Mouse (Mus musculus): ENCODE measurements around the gene Ccdc183. TPM values are rescaled to one million over a fixed set of nuclear protein-coding genes. Genes with fewer than 3 reads are reported as not detected.
A peak's percentile ranks its signal among the peaks of the same experiment; 100 is the strongest.

The Ccdc183 gene
- polyA plus RNA-seq, 1 experiment from 2014 or later = 0.18 TPM

DNA sequence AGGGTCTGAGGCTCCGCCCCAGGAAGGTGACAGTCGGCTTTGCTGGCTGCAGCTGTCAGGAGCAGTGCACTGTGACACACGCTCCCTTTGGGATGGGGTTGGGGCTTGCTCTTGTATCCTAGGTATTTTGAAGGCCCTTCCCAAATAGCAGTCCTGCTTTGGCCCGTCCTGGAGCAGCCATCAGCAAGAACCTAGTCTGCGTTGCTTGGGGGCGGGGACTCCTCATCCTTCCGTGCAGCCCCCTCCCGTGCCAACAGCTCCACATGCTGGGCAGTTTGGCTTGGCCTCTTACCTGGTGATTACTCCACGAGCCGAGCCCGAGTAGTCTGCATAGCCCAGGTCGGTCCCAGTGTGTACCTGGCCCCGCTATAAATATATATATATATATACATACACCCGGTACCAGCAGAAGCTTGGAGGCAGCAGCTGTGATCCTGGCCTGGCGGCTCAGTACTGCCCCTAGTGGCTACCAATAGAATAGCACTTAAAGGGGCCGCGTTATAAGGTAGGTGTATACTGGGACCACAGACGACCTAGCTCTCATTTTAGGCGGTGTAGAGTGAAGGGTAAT lies 36.1 kb downstream of the Ccdc183 start, which contains the start of gene Ajm1:
Gene Ajm1 (minus strand): TSS at position 464 of the 571 bp plus-strand sequence.
- 5% methylated on average over 19 of the region's 19 CpGs for WGBS

DNA sequence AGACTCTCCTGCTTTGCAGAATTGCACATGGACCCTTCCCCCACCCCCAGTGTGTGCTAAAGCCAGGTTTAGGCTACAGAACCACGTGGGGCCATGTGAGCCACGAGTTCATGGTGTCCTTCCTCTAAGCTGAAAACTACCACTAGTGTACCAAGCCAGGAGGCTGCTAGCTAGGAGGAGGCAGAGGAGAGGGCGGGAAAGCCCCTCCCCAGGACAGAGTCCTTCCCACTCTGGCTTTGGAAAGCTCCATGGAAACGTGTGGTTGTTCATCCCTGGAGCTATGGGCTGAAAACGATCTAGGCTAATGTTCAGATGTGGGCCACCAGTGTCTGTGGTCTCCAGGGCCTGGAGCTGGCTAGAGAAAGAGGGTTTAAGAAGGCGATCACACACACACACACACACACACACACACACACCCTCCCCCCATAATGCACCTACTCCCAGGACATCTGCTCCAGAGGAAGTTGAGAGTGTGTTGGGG lies 36.8 kb downstream of the Ccdc183 start:
- Histone ChIP-seq H3K4me2 (ENCODE audit: low read depth, low read length) (no peak overlapping the region), H3K27me3 (replicated peaks; ENCODE audit: control insufficient read depth, insufficient read depth, low read length) (peaks cover 49% of the 10 kb centered on the region), H3K27ac (ENCODE audit: low read length) (no peak overlapping the region), H3K9me3 (ENCODE audit: control insufficient read depth, low read length) (0 out of 2 replicates have a peak, but pooled peaks cover 4% of the 10 kb centered on the region), H3K36me3 (ENCODE audit: control insufficient read depth, insufficient read depth, low read length) (0 out of 2 replicates have a peak, but pooled peaks cover 6% of the 10 kb centered on the region), H3K4me3 (ENCODE audit: low read length) (no peak overlapping the region), H3K9ac (ENCODE audit: low read depth, low read length) (peak overlapping the region; percentile 55; the same call in 1 of the 2 replicates), H3K4me1 (ENCODE audit: control insufficient read depth, insufficient read depth, low read length) (peaks cover 68% of the 10 kb centered on the region)
- 44% methylated on average over 6 of the region's 6 CpGs for WGBS
- ATAC-seq = 0 out of 2 replicates have a peak, but pooled peaks have one; percentile 6

More for the DNA sequence above, 36.1 kb downstream of the Ccdc183 start, which contains the start of gene Ajm1:
- peak; percentile 41 for ATAC-seq
- 0 out of 2 replicates have a peak, but pooled peaks cover 4% of the 10 kb centered on the region for H3K9me3 ChIP-seq (ENCODE audit: control insufficient read depth, low read length)
- H3K4me2 ChIP-seq (ENCODE audit: low read depth, low read length) = peak within 1 kb of the TSS; percentile 84
- H3K27ac ChIP-seq (ENCODE audit: low read length) = no peak within 1 kb of the TSS
- H3K27me3 ChIP-seq (replicated peaks; ENCODE audit: control insufficient read depth, insufficient read depth, low read length) = peaks cover 43% of the 10 kb centered on the region
- H3K4me1 ChIP-seq (ENCODE audit: control insufficient read depth, insufficient read depth, low read length) = peaks cover 62% of the 10 kb centered on the region
- 0 out of 2 replicates have a peak, but pooled peaks cover 6% of the 10 kb centered on the region for H3K36me3 ChIP-seq (ENCODE audit: control insufficient read depth, insufficient read depth, low read length)
- H3K4me3 ChIP-seq (ENCODE audit: low read length) = peak within 1 kb of the TSS; percentile 48
- peak within 1 kb of the TSS; percentile 55 for H3K9ac ChIP-seq (ENCODE audit: low read depth, low read length)

DNA sequence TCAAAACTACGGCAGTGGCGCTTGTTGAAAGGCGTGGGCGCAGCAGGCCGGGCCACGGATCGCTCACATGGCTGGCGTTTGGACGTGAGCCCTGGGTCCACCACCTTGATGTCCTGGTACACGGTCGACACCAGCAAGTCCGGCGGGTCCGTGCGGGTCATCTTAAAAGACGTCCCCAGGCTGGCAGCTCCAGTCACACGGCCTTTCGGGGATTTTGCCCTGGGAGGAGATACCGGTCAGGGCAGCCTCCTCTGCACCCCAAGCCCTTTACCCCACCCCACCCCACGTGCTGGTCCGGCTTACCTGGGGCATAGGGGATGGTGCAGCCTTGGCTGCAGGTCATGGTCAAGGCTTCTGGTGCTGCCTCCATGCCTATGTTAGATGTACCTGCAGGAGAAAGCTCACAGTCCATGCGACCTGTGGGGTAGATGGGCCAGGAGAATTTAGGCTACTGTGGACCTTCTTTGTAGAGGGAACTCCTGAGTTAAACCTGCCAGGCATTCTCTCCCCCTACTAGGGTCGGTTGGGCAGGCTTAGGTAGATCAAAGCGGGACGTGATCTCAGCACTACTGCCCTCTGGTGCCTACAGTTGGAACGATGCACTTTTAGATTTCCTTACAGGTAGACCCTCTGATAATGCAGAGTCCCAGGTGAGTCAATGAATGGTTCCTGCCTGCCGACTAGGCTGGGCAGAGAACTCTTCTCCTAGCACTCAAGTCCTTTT lies 37.6 kb downstream of the Ccdc183 start:
- Histone ChIP-seq H3K4me1 (ENCODE audit: control insufficient read depth, insufficient read depth, low read length) (peaks cover 73% of the 10 kb centered on the region), H3K4me3 (ENCODE audit: low read length) (peak overlapping the region; percentile 36), H3K9ac (ENCODE audit: low read depth, low read length) (peak overlapping the region; percentile 54), H3K36me3 (ENCODE audit: control insufficient read depth, insufficient read depth, low read length) (0 out of 2 replicates have a peak, but pooled peaks cover under 1% of the 10 kb centered on the region), H3K27me3 (replicated peaks; ENCODE audit: control insufficient read depth, insufficient read depth, low read length) (peaks cover 49% of the 10 kb centered on the region), H3K4me2 (ENCODE audit: low read depth, low read length) (peak overlapping the region; percentile 62), H3K27ac (ENCODE audit: low read length) (no peak overlapping the region), H3K9me3 (ENCODE audit: control insufficient read depth, low read length) (0 out of 2 replicates have a peak, but pooled peaks cover 4% of the 10 kb centered on the region)
- whole genome bisulfite sequencing = 6% methylated on average over 27 of the region's 27 CpGs
- ATAC-seq = peak; percentile 17

DNA sequence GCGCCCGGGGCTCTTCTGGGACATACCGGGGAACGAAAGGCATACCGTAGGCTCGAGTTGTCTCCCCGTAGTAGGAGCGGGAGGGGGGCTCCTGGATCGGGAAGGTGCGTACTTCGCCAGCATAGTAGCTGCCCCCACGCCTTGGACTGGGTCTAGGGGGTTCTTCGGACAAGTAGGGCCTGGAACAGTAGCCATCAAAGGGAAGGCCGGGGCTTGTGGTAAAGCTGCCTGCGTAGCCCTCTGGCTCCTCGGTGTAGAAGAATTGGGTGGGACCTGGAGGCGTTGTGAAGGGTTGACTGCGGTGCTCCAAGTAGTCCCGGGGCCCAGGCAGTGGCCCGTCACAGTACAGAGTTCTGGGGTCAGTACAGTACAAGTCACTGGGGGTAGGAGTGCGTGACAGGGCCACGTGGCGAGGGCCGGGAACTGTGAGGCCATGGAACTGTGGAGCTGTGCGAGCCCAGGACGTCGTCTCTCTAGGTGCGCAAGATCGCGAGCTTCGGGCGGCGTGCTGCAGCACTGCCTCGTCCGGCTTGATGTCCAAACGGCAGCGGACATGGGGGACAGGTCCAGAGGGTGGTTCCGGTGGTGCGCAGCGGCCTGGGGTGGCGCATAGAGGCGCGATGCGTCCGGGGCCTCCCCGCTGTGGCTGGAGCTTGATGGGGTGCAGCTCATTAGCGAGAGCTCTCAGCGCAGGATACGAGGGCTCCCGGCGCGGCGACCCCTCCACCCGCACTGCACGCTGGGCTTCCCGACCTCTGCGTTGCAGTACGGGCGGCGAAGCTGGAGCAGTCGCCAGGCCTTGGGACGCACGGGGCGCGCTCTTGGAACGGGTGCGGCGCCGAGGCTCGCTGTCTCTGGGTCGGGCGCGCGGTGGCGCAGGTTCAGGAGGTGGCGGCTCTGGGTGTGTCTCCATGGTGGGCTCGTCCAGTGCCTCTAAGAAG lies 38.4 kb downstream of the Ccdc183 start:
- peaks cover 49% of the 10 kb centered on the region for H3K27me3 ChIP-seq (replicated peaks; ENCODE audit: control insufficient read depth, insufficient read depth, low read length)
- H3K4me3 ChIP-seq (ENCODE audit: low read length) = peak overlapping the region; percentile 36
- H3K4me1 ChIP-seq (ENCODE audit: control insufficient read depth, insufficient read depth, low read length) = peaks cover 73% of the 10 kb centered on the region
- peak overlapping the region; percentile 54 for H3K9ac ChIP-seq (ENCODE audit: low read depth, low read length)
- no peak overlapping the region for H3K27ac ChIP-seq (ENCODE audit: low read length)
- ATAC-seq = no peak
- 10% methylated on average over 77 of the region's 77 CpGs for WGBS
- H3K4me2 ChIP-seq (ENCODE audit: low read depth, low read length) = peak overlapping the region; percentile 62
- 0 out of 2 replicates have a peak, but pooled peaks cover 4% of the 10 kb centered on the region for H3K9me3 ChIP-seq (ENCODE audit: control insufficient read depth, low read length)
- H3K36me3 ChIP-seq (ENCODE audit: control insufficient read depth, insufficient read depth, low read length) = no peaks in the 10 kb centered on the region

GRCm38 (mm10) chr2:25577951-25578795 lies 39.3 kb downstream of the Ccdc183 start:
- Histone ChIP-seq H3K9ac (ENCODE audit: low read depth, low read length) (peak overlapping the region; percentile 50), H3K4me2 (ENCODE audit: low read depth, low read length) (peak overlapping the region; percentile 23), H3K27me3 (replicated peaks; ENCODE audit: control insufficient read depth, insufficient read depth, low read length) (peaks cover 49% of the 10 kb centered on the region), H3K27ac (ENCODE audit: low read length) (no peak overlapping the region), H3K36me3 (ENCODE audit: control insufficient read depth, insufficient read depth, low read length) (no peaks in the 10 kb centered on the region), H3K9me3 (ENCODE audit: control insufficient read depth, low read length) (0 out of 2 replicates have a peak, but pooled peaks cover 4% of the 10 kb centered on the region), H3K4me1 (ENCODE audit: control insufficient read depth, insufficient read depth, low read length) (peaks cover 80% of the 10 kb centered on the region), H3K4me3 (ENCODE audit: low read length) (peak overlapping the region; percentile 36)
- WGBS = 11% methylated on average over 75 of the region's 75 CpGs
- ATAC-seq = no peak

DNA sequence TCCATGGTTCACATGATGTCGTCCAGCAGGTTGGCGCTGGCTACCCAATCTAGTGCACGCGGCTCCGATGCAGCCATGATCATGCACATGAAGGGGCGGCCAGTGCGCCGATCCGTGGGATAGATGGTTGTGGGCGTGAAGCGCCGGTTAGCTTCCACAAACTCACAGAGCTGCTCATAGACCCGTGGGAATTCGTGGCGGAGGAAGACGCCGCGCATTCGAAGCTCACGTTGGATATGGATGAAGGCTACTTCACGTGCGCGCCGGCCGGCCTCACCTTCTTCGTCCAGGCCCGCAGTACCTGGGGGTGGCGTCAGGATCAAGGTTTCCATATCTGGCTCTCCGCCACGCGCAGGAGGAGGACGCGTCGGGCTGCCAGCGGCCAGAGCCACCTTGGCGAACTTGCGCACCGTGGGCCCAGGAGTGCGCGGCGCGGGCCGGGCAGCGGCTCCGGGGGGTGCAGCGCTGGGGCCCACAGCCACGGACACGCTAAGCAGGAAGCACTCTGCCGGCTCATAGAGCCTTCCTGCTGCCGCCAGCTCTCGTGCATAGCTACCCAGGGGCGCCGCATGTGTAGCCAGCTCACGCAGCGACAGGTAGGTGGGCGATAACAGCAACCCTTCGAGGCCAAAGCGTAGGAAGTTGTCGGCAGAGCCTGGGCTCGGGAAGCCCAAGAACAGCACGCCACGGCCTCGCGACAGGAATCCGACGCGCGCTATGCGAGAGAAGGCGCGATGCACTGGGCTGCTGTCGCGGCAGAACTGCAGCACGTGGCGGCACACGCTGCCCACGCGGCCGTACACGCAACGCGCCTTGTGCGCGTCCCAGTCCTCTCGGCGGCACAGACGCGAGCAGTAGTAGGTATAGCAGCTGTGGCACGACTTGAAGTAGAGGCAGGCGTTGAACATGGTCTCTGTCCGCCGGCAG lies 40.2 kb downstream of the Ccdc183 start:
- peaks cover 79% of the 10 kb centered on the region for H3K4me1 ChIP-seq (ENCODE audit: control insufficient read depth, insufficient read depth, low read length)
- 24% methylated on average over 92 of the region's 92 CpGs for WGBS
- H3K36me3 ChIP-seq (ENCODE audit: control insufficient read depth, insufficient read depth, low read length) = no peaks in the 10 kb centered on the region
- H3K27ac ChIP-seq (ENCODE audit: low read length) = no peak overlapping the region
- no peak for ATAC-seq
- H3K4me2 ChIP-seq (ENCODE audit: low read depth, low read length) = peak overlapping the region; percentile 23
- 0 out of 2 replicates have a peak, but pooled peaks cover 4% of the 10 kb centered on the region for H3K9me3 ChIP-seq (ENCODE audit: control insufficient read depth, low read length)
- H3K9ac ChIP-seq (ENCODE audit: low read depth, low read length) = peak overlapping the region; percentile 50
- peaks cover 49% of the 10 kb centered on the region for H3K27me3 ChIP-seq (replicated peaks; ENCODE audit: control insufficient read depth, insufficient read depth, low read length)
- H3K4me3 ChIP-seq (ENCODE audit: low read length) = peak overlapping the region; percentile 36

- peaks cover 49% of the 10 kb centered on the region for H3K27me3 ChIP-seq (replicated peaks; ENCODE audit: control insufficient read depth, insufficient read depth, low read length)
Measured at GRCm38 (mm10) chr2:25576028-25576850, 41.2 kb downstream of the Ccdc183 start.

More at GRCm38 (mm10) chr2:25576028-25576850, 41.2 kb downstream of the Ccdc183 start:
- Histone ChIP-seq H3K4me3 (ENCODE audit: low read length) (peak overlapping the region; percentile 69), H3K9me3 (ENCODE audit: control insufficient read depth, low read length) (0 out of 2 replicates have a peak, but pooled peaks cover 4% of the 10 kb centered on the region), H3K36me3 (ENCODE audit: control insufficient read depth, insufficient read depth, low read length) (no peaks in the 10 kb centered on the region), H3K4me2 (ENCODE audit: low read depth, low read length) (peak overlapping the region; percentile 81), H3K9ac (ENCODE audit: low read depth, low read length) (peak overlapping the region; percentile 81; the same call in 1 of the 2 replicates), H3K27ac (ENCODE audit: low read length) (peak overlapping the region; percentile 93), H3K4me1 (ENCODE audit: control insufficient read depth, insufficient read depth, low read length) (peaks cover 74% of the 10 kb centered on the region)
- no peak for ATAC-seq
- WGBS = 79% methylated on average over 16 of the region's 16 CpGs
